Mouse (Mus musculus) urinary bladder, postnatal 4 days (tissue): ENCODE measurements around the gene Gdap1l1.
"Not testable (repeated sequence)": the region's sequence is repeated elsewhere in the genome, so short reads cannot be mapped to it uniquely, and the experiment has no call there.

Experiments used
- DNase-seq, 2 experiments: peaks; one replicate each; pipeline ENCODE4 v3.0.0; 2021 to 2022; ENCODE audit warnings: low spot score in 2 of 2

Gene Gdap1l1

GRCm38 (mm10) chr2:163422895-163423660, 15.2 kb upstream of the Gdap1l1 start:
- no peak for DNase-seq

GRCm38 (mm10) chr2:163424597-163424996, 13.7 kb upstream of the Gdap1l1 start, which contains the start of gene Oser1:
Gene Oser1, minus strand, starts transcription at chr2:163424697.
- DNase-seq, result no peak

GRCm38 (mm10) chr2:163428346-163429011, 9.8 kb upstream of the Gdap1l1 start:
- no peak for DNase-seq

GRCm38 (mm10) chr2:163431289-163431688, 7.0 kb upstream of the Gdap1l1 start:
- no peak for DNase-seq

GRCm38 (mm10) chr2:163433971-163434370, 4.3 kb upstream of the Gdap1l1 start:
- no peak for DNase-seq

- DNase-seq, result no peak
Measured at GRCm38 (mm10) chr2:163437800-163438199, 476 bp upstream of the Gdap1l1 start.

- DNase-seq, result no peak
Measured at GRCm38 (mm10) chr2:163438619-163439451, 559 bp downstream of the Gdap1l1 start.

- DNase-seq, result no peak
Measured at GRCm38 (mm10) chr2:163439488-163439887, 1.2 kb downstream of the Gdap1l1 start.

- DNase-seq, result no peak
Measured at GRCm38 (mm10) chr2:163443543-163443942, 5.3 kb downstream of the Gdap1l1 start.

- no peak for DNase-seq
Measured at GRCm38 (mm10) chr2:163444017-163444416, 5.7 kb downstream of the Gdap1l1 start.

GRCm38 (mm10) chr2:163447375-163447774, 9.1 kb downstream of the Gdap1l1 start:
- DNase-seq, result no peak

- no peak for DNase-seq
Measured at GRCm38 (mm10) chr2:163449276-163449675, 11.0 kb downstream of the Gdap1l1 start.

GRCm38 (mm10) chr2:163450668-163451295, 12.5 kb downstream of the Gdap1l1 start:
- DNase-seq, result no peak

- no peak for DNase-seq
Measured at GRCm38 (mm10) chr2:163452738-163453137, 14.5 kb downstream of the Gdap1l1 start.

- DNase-seq, result no peak
Measured at GRCm38 (mm10) chr2:163453378-163453777, 15.1 kb downstream of the Gdap1l1 start.

GRCm38 (mm10) chr2:163458539-163459265, 20.4 kb downstream of the Gdap1l1 start:
- DNase-seq, result no peak

- no peak for DNase-seq
Measured at GRCm38 (mm10) chr2:163459380-163459779, 21.1 kb downstream of the Gdap1l1 start.

- DNase-seq, result no peak
Measured at GRCm38 (mm10) chr2:163460622-163461021, 22.3 kb downstream of the Gdap1l1 start.

GRCm38 (mm10) chr2:163461307-163461706, 23.0 kb downstream of the Gdap1l1 start:
- not testable (repeated sequence) for DNase-seq

- no peak for DNase-seq
Measured at GRCm38 (mm10) chr2:163462386-163462785, 24.1 kb downstream of the Gdap1l1 start.

- DNase-seq, result no peak
Measured at GRCm38 (mm10) chr2:163462801-163463200, 24.5 kb downstream of the Gdap1l1 start.
